Mouse (Mus musculus) olfactory bulb, adult 2 months (tissue): Measurements from ENCODE around the gene Bricd5. TPM values are rescaled to one million over a fixed set of nuclear protein-coding genes. Genes with fewer than 3 reads are reported as not detected.
"Not testable (repeated sequence)": the region's sequence is repeated elsewhere in the genome, so short reads cannot be mapped to it uniquely, and the experiment has no call there.

Experiments used
- H3K27ac ChIP-seq: fragments of 200-500 bp; 2 replicates; pipeline ENCODE4 v1.5.1; 2012; ENCODE audit warnings: low read depth, low read length; ENCODE audit not compliant: insufficient read depth
- H3K4me1 ChIP-seq: fragments of 200-500 bp; 2 replicates; pipeline ENCODE4 v1.6.1; 2012; ENCODE audit warnings: low read length; ENCODE audit not compliant: control insufficient read depth, insufficient read depth
- H3K4me3 ChIP-seq: fragments of 200-500 bp; 2 replicates; pipeline ENCODE4 v1.5.1; 2012; ENCODE audit warnings: mild to moderate bottlenecking, low read depth, low read length, moderate library complexity; ENCODE audit not compliant: insufficient read depth
- CTCF ChIP-seq: fragments of 200-500 bp; IDR thresholded peaks from 2 replicates; pipeline ENCODE4 v1.5.1; 2012; ENCODE audit warnings: low read depth, mild to moderate bottlenecking, low read length, moderate library complexity; ENCODE audit not compliant: insufficient read depth
- POLR2A ChIP-seq: fragments of 200-500 bp; IDR thresholded peaks from 2 replicates; pipeline ENCODE4 v1.6.1; 2012; ENCODE audit warnings: mild to moderate bottlenecking, low read depth, low read length, moderate library complexity; ENCODE audit not compliant: insufficient read depth
- WGBS: fragments of 180-500 bp; shearing (Covaris S2); methylation state at CpG from one replicate; pipeline ENCODE4 v1.1.7; 2018; 5-methylcytosine and 5-hydroxymethylcytosine counted together
- polyA plus RNA-seq: library from polyadenylated mRNA; stranded (reverse); fragments of >200 nt; gene quantifications from 2 replicates; pipeline ENCODE4 v1.2.4, GENCODE M21; 2012; ENCODE audit warnings: low replicate concordance; ENCODE audit not compliant: missing spikeins, insufficient read depth, insufficient read length

Bricd5 gene
- not detected in 2 replicates for polyA plus RNA-seq

DNA sequence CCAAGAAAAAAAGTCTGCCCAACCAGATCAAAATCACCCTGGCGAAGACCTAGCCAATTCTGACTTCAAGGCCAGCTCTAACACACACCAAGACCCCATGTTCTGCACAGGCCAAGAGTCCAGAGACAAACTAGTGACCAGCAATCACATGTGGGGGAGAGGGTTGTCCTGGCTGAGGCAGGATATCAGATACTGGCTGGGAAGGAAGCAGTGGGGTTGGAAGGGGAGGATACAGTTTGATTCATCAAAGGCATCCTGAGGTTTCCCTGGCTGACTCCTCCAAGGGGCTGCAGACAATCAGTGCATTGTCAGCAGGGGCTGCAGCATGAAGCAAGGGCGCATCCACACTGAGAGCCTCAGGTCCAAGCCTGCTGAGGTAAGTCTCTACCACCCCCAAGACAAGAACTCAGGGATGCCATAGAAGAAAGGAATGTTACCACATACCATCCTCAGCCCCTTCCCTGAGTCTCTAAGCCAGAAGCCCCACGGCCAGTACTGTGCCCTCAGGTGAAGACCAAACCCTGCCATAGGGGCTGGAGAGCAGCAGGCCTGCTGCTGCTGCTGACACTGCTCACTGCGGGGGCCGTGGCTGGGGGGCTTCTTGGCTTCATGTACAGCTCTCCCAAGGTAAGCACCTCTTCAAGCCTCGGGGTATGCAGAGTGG lies at the start of gene Bricd5:
Gene Bricd5, plus strand, starts transcription at position 273 of the 664 bp plus-strand sequence.
- H3K4me3 ChIP-seq: peak within 1 kb of the TSS; percentile 19; the same call in 1 of the 2 replicates
- no peak for TF ChIP-seq POLR2A
- peak within 1 kb of the TSS; percentile 75 for H3K27ac ChIP-seq
- 77% methylated on average over 6 of the region's 6 CpGs for WGBS
- peaks cover 44% of the 10 kb centered on the region for H3K4me1 ChIP-seq

- H3K4me3 ChIP-seq: no peak overlapping the region
- no peak for TF ChIP-seq CTCF
- no peak for TF ChIP-seq POLR2A
- WGBS: 92% methylated on average over 5 of the region's 5 CpGs
- H3K4me1 ChIP-seq: peaks cover 3% of the 10 kb centered on the region
- H3K27ac ChIP-seq: no peak overlapping the region
Observed at GRCm38 (mm10) chr17:24424489-24424888, 49.2 kb upstream of the Bricd5 start.

GRCm38 (mm10) chr17:24425326-24425725 lies 48.4 kb upstream of the Bricd5 start:
- not testable (repeated sequence) for H3K4me1 ChIP-seq, H3K27ac ChIP-seq, H3K4me3 ChIP-seq
- 96% methylated on average over 6 of the region's 8 CpGs for WGBS

DNA sequence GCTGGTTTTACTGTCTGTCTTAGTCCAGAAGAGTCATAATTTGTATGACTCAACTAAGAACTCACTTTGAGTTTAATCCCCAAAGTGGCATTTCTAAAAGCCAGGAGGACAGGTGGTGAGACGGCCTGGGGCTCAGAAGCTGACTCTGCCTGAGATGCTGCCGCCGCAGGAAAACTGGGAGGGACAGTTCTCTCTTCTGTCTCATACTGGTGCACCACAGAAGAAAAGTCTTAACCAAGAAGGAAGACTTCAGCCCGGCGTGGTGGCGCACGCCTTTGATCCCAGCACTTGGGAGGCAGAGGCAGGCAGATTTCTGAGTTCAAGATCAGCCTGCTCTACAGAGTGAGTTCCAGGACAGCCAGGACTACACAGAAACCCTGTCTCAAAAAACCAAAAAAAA lies 47.8 kb upstream of the Bricd5 start:
- H3K27ac ChIP-seq: no peak overlapping the region
- TF ChIP-seq CTCF (no peak), POLR2A (no peak)
- H3K4me3 ChIP-seq: no peak overlapping the region
- 84% methylated on average over 7 of the region's 7 CpGs for WGBS
- peaks cover 13% of the 10 kb centered on the region for H3K4me1 ChIP-seq

GRCm38 (mm10) chr17:24426471-24427169 lies 47.1 kb upstream of the Bricd5 start, which contains the start of gene Eci1:
Gene Eci1, plus strand, starts transcription at chr17:24426641.
- TF ChIP-seq POLR2A (peak; percentile 79), CTCF (no peak)
- WGBS: under 1% methylated on average over 48 of the region's 48 CpGs
- peaks cover 13% of the 10 kb centered on the region for H3K4me1 ChIP-seq
- peak within 1 kb of the TSS; percentile 90 for H3K4me3 ChIP-seq
- H3K27ac ChIP-seq: peak within 1 kb of the TSS; percentile 97

GRCm38 (mm10) chr17:24427170-24427557 lies 46.5 kb upstream of the Bricd5 start:
- Histone ChIP-seq H3K27ac (peak overlapping the region; percentile 2; the same call in 1 of the 2 replicates), H3K4me1 (peaks cover 13% of the 10 kb centered on the region), H3K4me3 (peak overlapping the region; percentile 90)
- TF ChIP-seq POLR2A: no peak
- TF ChIP-seq CTCF: no peak
- 1% methylated on average over 8 of the region's 8 CpGs for WGBS

DNA sequence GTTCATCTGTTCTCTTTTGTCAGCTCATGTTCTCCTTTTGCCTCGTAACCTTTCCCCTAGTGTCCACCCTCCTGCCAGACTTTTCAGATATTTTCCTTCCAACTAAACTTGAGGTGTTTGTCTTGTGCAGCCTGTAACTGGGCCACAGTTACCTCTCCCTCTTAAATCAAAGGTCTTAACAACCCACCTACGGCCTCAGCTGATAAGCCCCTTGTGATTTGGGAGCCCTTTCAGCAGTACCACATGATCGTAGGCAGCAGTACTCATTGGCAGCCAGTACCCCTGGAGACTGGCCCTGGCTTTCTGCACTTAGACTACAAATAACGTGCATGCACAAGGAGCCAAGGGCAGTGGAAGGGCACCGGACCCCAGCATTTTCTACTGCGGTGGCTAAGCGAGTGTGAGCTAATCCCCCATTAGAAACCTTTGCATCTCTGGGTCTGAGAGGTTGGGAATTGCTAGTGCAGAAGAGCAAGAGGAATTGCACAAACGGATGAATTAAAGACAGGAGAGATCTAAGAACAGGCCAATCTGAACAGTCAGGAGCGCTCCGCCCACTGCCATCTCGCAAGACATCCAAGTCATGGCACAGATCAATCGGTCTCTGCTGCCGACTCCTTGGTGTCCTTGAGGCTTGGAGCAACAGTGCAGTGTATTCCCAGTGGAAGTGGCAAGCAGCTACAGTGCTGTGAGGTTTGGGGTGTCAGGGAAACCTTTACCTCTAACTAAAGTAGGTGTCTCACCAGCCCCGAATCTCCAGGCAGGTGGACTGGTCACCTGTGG lies 44.3 kb upstream of the Bricd5 start:
- Histone ChIP-seq H3K27ac (no peak overlapping the region; the same call in 1 of the 2 replicates), H3K4me3 (no peak overlapping the region), H3K4me1 (peaks cover 13% of the 10 kb centered on the region)
- WGBS: 54% methylated on average over 14 of the region's 14 CpGs
- TF ChIP-seq CTCF (no peak), POLR2A (no peak)

- TF ChIP-seq CTCF (peak; percentile 39), POLR2A (no peak)
Observed at GRCm38 (mm10) chr17:24437016-24437415, 36.7 kb upstream of the Bricd5 start.

DNA sequence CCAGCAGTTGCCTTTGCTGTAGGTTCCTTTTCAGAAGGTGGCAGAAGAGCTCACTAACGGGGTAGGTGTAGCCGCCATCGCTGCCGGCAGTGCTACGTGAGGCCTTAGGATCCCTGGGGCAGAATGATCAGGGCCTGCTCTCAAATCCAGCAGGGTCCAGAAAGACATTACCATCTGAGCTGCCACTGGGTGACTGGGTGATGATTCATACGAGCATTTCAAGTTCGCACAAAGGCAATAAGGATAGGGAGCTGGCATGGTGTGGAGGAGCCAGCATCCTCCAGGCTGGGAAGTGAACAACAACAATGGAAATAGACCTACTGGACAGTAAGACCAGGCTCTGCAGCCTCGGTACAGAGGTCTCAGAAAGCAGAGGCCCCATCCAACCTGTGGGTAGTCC lies 33.3 kb upstream of the Bricd5 start:
- 86% methylated on average over 8 of the region's 8 CpGs for WGBS
- TF ChIP-seq CTCF: no peak
- no peak for TF ChIP-seq POLR2A
- Histone ChIP-seq H3K4me1 (no peaks in the 10 kb centered on the region), H3K27ac (no peak overlapping the region), H3K4me3 (no peak overlapping the region)

More at GRCm38 (mm10) chr17:24437016-24437415, 36.7 kb upstream of the Bricd5 start:
- H3K27ac ChIP-seq: no peak overlapping the region
- no peaks in the 10 kb centered on the region for H3K4me1 ChIP-seq
- H3K4me3 ChIP-seq: no peak overlapping the region
- 59% methylated on average over 5 of the region's 5 CpGs for WGBS
